Mouse (Mus musculus) liver, adult 2 months (tissue): ENCODE data around the gene Cdc45.

Experiments
- CTCF ChIP-seq: fragments of 200-500 bp; IDR thresholded peaks from 2 replicates; pipeline ENCODE4 v1.5.1; 2011; ENCODE audit warnings: low read depth, low read length, control low read depth
- POLR2A ChIP-seq: fragments of 200-500 bp; IDR thresholded peaks from 2 replicates; pipeline ENCODE4 v1.6.1; 2011; ENCODE audit warnings: low read length, control low read depth; ENCODE audit not compliant: insufficient read depth; ENCODE audit errors: extremely low read depth

DNA sequence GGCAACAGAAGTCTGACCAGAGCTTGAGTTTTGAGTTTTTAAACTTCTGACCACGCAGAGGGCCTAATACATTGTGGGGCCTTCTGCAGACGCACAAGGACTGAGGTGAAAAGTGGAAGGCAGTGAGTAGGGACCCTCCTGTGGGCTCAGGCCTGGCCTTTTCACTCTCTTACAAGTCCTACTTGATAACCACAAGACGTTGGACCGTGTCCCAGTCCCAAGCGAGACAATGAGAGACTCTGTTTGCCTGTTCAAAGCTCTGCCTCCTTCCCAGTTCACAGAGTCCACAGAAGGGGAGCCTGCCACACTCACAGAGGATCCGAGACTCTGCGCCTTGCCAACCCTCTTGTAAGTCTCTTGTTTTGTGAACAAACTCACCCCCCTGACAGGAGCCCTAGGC is 15.1 kb downstream of the Cdc45 start:
- TF ChIP-seq CTCF = no peak
- TF ChIP-seq POLR2A = no peak
